Mouse (Mus musculus) E14TG2a.4 (cell line): ENCODE data around the gene Myo1a.

Experiments
- CTCF ChIP-seq: conservative IDR thresholded peaks from 2 replicates; pipeline ENCODE4 v1.5.1; 2014; ENCODE audit warnings: low read length
- NANOG ChIP-seq: IDR thresholded peaks from 2 replicates; pipeline ENCODE4 v1.6.1; 2014; ENCODE audit warnings: borderline replicate concordance, low read length, mixed read lengths
- POU5F1 ChIP-seq: IDR thresholded peaks from 2 replicates; pipeline ENCODE4 v1.6.1; 2014; ENCODE audit warnings: low read length, borderline replicate concordance

GRCm38 (mm10) chr10:127675859-127676398, 29.0 kb upstream of the Myo1a start:
- TF ChIP-seq CTCF = no peak
- no peak for TF ChIP-seq NANOG
- no peak for TF ChIP-seq POU5F1
